Mouse (Mus musculus) right cerebral cortex, postnatal 10 days (tissue): ENCODE data around the gene Fbxo3.
"Not testable (repeated sequence)": the region's sequence is repeated elsewhere in the genome, so short reads cannot be mapped to it uniquely, and the experiment has no call there.

Experiments used
- DNase-seq, 2 experiments: peaks; one replicate each; pipeline ENCODE4 v3.0.0; 2021; ENCODE audit warnings: low spot score in 2 of 2

The Fbxo3 gene

DNA sequence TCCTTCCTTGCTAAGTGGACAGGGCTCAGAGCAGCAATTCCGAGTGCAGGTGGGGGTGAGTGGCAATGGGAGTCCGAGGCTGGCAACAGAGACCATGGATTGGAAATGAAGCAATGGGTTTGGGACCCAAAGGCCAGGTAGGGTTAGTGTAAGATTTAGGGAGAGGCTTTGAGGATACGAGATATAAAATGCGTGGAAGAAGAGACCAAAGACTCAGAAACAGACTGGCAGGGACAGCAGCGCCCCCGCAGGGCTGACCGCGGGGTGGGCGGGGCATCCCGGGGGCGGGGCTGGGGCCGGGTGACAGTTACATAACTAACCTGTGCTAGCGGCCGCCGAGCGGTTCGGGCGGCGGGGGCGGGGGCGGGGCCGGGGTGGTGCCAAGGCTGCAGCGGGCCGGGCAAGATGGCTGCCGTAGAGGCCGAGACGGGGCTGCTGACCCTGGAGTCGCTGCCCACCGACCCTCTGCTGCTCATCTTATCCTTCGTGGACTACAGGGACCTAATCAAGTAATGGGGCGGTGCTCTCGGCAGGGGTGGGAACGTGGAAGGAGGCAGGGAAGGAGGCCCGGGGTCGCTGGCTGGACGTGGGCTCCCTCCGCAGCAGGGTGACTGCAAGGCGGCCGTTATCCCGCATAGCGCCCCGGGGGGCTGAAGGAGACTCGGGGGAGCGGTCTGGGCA lies at the start of gene Fbxo3:
Gene Fbxo3 (plus strand): TSS at position 264 of the 681 bp plus-strand sequence.
- peak; percentile 80 to 85 for DNase-seq

DNA sequence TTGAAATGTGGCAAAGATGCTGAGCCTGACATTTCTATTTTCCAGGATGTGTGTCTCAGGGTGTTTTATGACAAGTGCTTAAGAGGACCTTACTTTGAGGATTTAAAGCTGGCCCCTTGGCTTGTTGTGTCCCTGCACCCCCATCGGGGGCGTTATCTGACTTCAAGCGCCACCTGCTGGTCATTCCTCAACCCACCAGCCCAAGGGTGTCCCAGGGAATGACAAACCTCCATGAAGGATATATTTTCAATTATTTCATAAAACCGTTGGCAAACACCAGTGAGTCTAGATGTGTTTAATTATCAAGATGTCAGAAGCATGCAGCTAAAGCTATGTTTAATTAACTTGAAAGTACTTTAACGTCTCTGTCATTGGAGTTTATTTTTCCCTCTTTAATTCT lies 45.3 kb upstream of the Fbxo3 start:
- DNase-seq, result peak; percentile 62 to 84

DNA sequence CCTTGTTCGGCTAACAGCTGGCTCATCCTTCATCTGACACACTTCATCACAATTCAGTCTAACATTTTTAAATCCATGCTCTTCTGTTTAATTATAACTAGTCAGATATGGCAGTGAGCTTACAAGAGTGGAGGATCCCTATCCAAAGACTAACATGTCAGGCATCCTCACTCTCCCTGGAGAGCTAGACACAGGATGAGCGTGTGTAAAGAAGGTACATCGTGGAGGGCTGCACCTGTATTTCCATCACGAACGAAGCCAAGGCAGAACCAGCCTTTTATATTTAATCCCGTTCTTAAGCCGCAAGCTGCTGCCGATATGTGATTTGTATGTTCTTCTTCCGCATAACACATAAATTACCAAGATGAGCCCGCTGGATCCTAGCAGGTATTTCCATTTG lies 44.4 kb upstream of the Fbxo3 start:
- DNase-seq, result no peak

DNA sequence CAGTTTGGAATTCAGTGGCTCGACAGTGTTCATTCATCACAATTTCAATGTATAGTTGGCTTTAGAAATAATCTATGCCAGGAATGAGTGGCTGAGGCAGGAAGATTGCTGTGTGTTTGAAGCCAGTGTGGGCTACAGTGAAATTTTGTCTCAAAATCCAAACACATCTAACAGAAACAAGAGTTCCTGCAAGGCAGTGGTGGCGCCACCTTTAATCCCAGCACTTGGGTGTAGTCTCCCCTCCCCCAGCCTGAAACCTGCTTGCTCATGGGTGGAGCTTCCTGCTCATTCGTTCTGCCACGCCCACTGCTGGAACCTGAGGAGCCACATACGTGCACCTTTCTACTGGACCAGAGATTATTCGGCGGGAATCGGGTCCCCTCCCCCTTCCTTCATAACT lies 39.9 kb upstream of the Fbxo3 start:
- DNase-seq, result not testable (repeated sequence)

DNA sequence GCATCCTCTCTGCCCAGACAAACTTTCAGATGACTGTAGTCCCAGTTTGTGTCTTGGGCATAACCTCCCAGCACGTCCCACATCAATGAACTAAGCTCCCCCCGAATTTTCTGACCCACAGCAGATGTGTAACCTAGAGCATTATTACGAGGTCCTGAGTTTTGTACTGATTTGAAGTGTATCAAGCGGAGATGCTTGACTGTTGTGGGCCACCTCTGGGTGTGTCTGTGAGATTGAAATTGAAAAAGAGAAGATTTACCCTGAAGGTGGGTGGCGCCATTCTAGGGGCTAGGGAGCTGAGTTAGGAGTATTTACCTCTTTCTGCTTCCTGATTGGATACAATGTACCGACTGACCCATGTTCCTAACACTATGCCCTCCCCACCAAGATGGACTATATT lies 37.8 kb upstream of the Fbxo3 start:
- no peak for DNase-seq

DNA sequence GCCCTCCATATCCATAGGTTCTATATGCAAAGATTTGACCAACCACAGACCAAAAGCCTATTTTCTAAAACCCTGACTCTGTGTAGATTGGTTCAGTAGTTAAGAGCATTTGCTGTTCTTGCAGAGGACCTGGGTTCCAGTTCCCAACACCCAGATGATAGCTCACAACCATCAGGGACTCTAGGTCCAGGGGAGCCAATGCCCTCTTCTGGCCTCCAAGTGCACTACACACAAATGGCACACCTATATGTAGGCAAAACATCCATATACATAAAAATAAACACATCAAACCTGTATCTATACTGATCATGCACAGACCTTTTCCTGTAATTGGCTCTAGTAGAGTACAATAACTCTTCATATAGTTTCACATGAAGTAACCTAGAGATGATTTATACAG lies 36.2 kb upstream of the Fbxo3 start:
- no peak for DNase-seq

DNA sequence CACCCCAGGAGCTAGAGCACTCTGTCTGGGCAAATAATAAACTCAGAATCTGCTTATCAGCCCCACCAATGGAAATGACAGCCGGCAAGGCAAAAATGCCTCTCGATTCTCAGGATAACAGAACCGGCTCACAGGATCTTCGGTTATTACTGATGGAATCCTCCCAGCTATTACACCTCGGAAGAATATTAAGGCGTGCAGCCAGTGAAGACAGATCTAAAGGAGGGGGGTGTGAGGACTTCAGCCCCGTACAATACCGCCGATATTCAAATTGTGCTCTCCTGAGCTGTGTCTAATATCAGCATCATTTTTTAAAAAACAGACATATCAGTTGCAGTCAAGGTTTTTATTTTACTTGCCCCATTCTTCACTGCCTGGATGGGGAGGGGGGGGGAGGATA lies 35.4 kb upstream of the Fbxo3 start:
- DNase-seq, result no peak

DNA sequence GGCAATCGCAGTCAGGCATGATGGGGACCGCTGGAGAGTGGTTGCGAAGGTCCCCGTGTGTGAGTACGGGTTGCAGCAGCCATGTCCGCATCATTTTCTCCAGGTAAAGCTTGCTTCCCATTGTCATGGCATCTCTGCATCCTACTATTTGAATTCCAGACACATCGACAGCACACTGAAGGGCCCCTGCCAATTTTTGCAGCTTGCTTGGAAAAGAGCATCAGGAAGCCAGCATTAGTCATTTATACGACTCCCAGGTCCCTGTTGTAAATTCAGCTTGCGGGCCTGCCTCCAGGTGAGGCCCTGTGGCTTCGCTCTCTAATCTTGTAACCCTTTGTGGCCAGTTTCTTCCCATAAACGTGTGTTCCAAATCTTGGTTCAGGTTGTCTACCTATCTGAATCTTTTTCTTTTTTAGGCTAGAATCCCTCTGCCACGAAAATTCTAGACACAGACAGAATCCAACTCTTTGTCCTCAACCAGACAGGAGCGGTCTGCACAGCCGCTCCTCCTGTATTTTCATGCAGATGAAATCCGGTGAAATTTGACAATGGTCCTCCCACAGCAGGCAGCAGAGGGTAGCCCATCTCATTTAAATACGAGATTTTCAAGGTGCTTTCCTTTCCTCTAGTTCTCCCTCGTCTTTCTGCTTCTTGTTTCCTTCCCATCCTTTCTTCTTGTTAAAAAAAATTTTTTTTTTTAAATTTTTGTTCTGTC lies 34.7 kb upstream of the Fbxo3 start:
- DNase-seq, result no peak

DNA sequence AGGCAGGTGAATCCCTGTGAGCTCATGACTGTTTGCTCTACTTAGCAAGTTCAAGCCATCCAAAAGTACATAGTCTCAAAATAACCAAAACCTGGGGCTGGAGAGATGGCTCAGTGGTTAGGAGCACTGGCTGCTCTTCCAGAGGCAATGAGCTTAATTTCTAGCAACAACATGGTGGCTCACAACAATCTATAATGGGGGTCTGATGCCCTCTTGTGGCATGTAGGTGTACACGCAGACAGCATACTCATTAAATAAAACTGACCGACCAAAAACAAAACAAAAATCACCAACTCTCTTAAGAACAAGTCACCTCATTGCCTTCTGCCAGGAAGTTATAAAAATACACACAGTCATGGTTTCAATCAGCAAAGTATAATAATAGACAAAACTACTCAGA lies 26.4 kb upstream of the Fbxo3 start:
- peak in 1 of 2 experiments; percentile 32 for DNase-seq

DNA sequence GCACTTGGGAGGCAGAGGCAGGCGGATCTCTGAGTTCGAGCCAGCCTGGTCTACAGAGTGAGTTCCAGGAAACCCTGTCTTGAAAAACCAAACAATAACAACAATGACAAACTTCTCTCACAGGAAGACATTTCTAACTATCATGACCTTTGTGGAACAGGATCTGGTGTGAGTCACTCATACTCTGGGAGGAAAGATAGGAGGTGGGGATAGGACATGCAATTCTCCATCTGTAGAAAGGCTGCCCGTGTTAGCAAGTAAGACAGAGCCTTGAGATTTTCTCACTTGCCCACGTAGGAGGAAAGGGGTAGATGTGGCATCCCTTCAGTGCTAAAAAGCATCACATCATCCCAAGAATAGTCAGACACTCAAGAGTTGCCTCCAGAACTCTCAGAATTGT lies 25.7 kb upstream of the Fbxo3 start:
- no peak for DNase-seq

DNA sequence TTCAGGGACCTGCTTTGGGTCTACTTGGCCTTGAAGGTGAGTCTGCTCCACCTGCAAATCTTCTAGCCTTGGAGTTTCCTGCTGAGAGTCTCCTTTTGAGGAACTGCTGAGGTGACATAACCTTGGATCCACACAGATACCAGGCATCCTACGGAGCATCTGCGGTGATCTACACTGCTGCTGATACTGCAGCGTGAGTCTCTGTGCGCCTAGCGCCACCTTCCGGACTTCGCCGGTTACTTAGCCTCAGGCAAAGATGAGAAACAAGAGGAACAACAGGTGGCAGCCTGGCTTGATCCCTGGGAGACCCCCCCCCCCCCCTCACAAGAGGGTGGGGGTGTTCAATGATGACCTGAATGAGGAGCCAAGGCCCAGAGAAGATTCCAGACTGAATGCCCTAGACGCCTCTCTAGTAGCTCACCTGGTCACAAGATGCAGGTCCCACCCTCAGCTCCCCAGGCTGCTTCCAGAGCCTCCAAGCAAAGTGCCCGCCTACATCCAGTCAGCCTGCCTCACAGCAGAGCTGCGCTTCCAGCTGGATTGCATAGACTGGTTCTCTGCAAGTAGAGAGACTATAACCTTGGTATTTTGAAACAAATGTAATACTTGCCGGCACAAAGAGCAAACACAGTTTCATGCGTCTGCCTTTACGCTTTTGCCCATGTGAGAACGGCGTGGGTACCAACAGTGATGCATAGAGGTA lies 24.7 kb upstream of the Fbxo3 start:
- DNase-seq, result peak; percentile 77 to 84

DNA sequence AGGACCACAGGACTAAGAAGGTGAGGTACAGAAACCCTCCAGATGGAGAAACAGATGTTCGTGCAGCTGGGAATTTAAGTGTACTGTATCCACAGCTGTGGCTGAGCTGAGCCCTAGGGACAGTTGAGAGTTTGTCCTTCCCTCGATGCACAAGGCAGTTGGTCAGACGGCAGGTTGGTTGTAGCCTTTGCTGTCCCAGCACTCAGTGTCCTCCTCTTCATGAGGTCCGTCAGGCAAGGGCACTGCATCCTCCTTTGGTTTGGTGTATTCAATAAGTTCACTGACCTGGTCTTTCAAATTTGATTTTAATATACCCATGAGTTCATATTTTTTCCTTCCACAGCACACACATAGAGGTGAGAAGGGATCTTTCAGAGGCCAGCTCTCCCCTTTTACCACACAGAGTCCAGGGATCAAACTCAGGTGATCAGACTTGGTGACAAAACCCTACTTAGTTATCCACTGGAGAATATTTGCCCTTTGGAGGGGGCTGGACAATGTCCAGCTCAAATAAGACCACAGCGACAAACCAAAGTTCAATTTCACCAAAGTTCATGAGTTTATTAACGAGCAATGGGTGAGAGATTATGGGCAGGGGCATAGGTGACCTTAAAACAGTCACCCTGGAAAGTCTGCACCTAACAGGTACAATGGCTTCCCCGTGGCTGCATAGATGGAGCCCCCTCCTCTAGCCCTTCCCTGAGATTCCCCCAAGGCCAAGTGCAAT lies 19.6 kb upstream of the Fbxo3 start:
- DNase-seq, result no peak

DNA sequence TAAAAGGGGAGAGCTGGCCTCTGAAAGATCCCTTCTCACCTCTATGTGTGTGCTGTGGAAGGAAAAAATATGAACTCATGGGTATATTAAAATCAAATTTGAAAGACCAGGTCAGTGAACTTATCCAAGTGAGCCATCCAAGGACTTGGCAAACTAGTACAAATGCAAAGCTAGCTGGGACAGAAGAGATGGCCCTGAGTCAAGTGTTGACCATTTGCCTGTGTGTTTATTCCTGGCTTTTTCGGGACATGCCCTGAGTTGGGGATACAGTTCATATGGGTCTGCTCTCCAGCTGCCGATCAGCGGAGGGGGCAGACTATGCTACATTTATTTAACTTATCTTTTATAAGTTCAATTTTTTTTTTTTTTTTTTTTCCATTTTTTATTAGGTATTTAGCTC lies 18.7 kb upstream of the Fbxo3 start:
- DNase-seq, result not testable (repeated sequence)

DNA sequence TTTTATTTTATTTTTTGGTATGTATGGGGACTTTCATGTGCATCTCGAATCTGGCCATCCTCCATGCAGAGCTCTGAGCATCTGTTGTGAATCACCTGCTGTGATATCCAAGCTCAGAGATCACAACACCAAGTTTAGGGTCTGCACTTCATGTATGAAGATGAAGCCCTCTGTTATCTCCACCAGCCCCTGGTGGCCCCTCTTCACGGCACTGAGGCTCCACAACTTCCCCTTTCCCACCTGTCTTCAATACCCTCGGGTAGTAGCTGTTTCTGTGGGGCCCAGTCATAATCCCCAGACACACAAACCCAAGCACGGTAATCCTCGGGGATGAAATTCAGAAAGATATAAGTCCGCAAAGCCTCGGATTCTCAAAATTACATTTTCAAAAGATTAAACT lies 4.4 kb upstream of the Fbxo3 start:
- no peak for DNase-seq

DNA sequence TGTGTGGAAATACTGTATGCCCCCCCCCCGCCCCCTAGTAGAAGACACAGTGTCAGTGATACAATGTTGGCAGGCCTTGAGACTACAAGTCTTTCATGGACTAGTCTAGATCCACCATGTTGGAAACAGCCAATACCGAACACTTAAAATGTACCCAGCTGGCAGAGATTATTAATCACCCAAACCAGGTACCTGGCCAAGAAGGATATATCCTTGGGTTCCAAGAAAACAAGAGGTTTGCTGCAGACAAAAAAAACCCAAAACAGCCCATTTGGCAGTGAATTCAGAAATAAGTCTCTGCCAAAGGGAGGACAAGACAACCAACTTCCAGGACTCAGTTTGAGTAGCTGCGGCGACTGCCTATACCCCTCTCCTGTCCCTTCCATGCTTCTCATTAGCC lies 2.9 kb upstream of the Fbxo3 start:
- no peak for DNase-seq

DNA sequence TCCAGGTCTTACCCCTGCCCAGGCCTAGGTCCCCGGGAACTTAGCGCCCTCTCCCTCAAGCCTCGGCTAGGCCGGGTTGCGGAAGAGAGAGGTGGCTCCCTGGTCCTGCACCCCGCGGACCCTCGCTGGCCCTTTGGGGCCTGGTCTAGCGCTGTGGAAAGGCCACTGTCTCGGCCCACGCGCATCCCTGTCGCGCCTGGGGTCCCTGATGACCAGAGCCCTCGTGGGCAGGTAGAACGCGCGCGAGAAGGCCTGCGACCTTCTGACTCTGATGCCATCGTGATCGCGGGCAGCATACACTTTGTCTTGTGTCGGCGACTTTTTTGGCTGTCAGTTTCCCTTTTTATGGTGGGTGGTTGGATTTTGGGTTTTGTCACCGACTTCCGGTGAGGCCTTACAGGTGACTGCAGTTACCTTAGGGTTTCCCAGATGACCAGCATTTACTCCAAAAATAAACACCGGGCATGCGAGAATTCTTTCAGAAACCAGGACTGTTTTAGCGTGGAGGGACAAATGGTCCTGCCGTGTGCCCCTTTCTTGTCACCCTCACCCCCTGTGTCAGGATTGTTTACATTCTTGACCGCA lies 710 bp downstream of the Fbxo3 start, which contains the start of gene 4931422A03Rik:
Gene 4931422A03Rik (minus strand): TSS at position 223 of the 585 bp plus-strand sequence.
- peak; percentile 32 to 46 for DNase-seq

DNA sequence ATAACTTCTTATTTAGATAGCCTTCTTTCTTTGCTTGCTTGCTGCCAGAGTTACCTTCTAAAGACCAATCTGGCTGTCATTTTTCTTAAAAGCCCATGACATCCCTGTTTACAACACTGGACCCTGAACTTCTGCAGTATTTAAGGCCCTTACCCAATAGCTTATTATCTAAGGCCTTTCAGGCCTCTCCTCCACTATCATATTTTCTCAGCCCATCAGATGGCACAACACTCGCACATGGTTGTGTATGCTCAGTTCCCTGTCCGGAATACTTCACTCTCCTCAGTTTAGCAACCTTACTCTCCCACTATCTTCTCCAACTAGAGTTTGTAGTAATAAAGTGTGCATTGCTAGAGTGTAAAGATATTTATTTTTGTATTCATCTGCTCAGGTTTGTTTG lies 1.6 kb downstream of the Fbxo3 start:
- no peak for DNase-seq

DNA sequence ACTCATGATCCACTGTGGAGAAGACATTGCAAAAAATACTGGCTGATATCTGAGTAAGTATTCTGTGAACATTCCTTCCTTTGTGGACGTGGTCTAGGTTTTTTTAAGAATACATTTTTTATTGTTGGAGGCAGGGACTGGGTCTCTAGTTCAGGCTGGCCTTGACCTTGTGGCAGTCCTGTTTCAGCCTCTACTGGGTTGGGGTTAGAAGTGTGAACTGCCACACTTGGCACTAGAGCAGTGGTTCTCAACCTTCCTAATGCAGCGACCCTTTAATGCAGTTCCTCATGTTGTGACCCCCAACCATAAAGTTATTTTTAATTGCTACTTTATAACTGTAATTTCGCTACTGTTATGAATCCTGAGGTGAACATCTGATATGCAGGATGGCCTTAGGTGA lies 2.9 kb downstream of the Fbxo3 start:
- DNase-seq, result no peak

DNA sequence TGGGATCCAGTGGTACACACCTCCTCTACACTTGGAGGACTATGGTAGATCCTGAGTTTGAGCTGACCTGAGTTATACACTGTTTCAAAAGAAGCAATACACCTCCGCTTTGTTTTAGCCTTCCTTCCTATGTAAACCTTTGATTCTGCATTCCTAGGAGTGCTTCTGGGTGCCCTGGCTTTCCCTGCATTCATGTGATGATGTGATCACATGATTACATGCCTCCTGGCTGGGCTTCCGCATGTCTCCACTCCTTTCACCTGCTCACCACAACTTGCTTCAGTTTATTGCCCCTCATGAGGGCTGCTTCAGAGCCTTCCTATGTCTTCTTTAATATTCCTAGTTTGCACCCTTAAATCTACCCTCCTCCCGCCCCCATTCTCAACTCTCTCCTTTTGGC lies 4.5 kb downstream of the Fbxo3 start:
- DNase-seq, result no peak

DNA sequence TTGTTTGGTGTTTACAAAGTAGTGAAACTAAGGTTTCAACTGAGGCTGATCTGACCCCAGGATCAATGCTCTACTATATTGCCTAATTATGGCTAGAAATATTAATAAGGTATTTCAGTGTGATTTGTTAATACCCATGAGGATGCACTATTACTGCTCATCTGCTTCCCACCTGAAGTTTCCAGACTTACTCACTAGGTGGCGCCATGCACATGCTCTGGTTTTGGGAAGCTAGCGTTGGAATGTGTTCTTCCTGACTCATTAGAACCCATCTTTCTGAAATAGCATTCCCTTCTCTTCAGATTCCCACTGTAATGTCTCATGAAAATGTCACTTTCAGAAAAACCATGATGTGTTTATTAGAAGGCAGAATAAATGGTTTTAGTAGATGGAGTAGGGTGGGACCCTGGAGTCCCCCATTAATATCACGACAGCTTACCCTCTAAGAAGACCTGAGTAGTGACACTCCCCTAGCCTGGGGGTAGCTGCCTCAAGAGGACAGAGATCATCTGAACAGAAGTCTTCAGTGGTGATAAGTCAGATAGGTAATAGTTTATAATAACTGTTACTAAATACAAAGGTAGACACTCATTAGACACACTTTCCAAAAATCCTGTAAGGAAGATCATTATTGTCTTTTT lies 7.4 kb downstream of the Fbxo3 start:
- DNase-seq, result peak; percentile 72 to 78

DNA sequence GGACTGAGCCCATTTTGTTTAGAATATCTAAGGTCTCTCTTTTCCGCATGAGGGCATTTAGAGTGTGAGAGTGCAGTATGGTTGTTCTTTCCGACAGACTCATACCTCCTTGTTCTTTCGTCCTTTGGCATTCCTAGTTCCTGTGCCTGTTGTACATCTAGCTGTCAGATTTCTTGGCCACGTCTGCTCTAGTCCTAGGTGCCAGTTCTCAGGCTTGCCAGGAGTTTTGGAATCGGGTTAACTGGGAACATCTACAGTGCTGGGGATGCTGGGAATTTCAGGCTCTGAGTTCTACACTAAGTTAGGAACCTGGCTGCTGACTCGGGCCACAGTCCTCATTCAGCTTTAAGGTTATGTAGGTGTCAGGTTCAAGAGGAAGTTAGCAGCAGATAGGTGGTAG lies 8.1 kb downstream of the Fbxo3 start:
- DNase-seq, result no peak
